Mouse (Mus musculus): Measurements from ENCODE around the gene Lman1l. TPM values are rescaled to one million over a fixed set of nuclear protein-coding genes. Genes with fewer than 3 reads are reported as not detected.

The Lman1l gene
- total RNA-seq (2021), result not detected

DNA sequence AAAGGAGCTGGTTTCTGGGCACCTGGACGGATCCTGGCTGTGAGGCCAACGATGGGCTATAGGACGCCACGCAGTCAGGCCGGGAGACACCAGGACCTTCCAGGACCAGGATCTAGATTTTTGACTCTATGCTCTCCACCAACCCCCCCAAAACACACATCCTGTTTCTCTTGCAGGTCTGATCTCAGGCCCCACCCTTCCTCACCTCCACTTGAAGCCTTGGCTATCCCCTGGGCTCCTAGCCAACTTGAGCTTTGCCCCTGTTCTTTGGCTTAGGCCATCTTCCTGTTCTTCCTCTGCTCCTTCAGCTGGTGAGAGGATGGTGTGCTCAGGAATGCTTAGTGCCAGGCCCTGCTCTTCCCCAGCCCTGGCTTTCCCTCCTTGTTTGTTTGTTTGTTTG, at the start of gene Lman1l:
Gene Lman1l (minus strand): TSS at position 101 of the 400 bp plus-strand sequence.
- no peak for DNase-seq (ENCODE audit: low spot score)
- intact Hi-C loops (cut with DNase I), result no loop called here

DNA sequence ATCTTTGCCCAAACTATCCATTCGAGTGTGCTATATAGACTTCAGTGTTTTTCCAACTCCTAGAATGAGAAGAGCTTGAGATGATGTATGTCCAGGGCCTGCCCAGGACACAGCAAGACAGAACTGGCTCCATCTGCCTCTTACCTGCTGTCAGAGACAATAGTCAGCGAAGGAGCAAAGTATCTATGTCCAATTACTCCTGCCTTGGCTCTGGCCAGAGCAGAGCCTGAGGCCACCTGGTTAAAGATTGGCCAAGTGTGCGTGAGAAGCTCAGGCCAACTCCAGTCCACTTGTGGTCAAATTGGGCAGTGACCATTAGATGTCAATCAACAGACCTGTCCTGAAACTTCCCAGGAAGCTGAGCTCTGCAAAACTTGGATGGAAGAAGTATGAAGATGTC, 49.0 kb upstream of the Lman1l start:
- intact Hi-C loops (cut with DNase I), result no loop called here
- no peak for DNase-seq (ENCODE audit: low spot score)

DNA sequence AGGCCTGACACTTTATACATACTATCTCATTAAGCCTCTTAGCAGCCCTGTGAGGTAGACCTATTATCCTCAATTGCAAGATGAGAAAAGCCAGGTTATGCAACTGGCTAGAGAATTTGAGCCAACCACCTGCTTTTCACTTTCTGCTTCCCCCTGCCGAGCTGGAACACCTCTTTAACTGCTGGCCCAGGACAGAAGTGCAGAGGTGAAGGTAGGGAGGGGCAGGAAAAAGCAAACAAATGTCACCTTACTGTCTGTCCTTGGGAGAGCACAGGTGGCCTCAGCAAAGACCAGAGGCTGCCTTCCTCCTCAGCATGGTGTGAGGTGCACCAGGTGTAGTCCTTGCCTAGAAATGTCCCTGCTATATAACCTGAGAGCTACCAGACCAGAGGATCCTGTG, 47.7 kb upstream of the Lman1l start:
- DNase-seq (ENCODE audit: low spot score), result no peak
- intact Hi-C loops (cut with DNase I), result no loop called here

DNA sequence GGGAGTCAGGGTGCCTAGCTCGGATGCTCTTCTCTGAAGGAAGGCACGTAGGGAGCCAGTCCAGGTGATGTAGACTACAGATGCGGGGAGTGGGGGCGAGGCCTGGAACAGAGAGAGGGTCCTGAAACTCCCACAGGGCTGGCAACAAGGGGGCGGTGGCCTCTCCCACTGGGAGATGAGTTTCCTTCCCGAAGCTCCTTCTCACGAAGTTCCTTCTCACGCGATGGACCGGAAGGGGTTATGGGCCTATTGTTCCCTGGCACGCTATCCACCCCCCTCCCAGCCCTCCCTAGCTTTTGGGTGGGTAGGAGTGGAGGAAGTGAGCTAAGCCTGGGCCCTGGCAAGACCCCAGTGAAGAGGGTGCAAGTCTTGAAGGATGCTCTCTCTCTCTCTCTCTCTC, 47.2 kb upstream of the Lman1l start:
- no peak for DNase-seq (ENCODE audit: low spot score)
- intact Hi-C loops (cut with DNase I), result no loop called here

DNA sequence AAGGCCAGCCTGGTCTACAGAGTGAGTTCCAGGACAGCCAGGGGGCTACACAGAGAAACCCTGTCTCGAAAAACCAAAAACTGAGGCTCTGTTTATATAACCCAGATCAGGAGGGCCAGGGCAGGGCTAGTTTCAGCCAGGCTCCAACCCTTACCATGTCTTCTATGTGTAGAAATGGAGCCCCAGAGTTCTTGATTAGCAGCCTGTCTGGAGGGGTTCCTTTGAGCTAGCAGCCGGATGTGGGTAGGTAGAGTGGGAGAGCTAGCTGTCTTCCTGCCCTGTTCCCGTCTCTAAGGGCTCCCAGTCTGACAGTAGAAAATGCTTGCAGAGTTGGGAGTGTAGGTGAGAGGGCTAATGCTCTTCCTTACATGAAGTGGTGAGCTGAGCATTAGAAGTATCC, 46.6 kb upstream of the Lman1l start:
- intact Hi-C loops (cut with DNase I), result no loop called here
- DNase-seq (ENCODE audit: low spot score), result no peak

DNA sequence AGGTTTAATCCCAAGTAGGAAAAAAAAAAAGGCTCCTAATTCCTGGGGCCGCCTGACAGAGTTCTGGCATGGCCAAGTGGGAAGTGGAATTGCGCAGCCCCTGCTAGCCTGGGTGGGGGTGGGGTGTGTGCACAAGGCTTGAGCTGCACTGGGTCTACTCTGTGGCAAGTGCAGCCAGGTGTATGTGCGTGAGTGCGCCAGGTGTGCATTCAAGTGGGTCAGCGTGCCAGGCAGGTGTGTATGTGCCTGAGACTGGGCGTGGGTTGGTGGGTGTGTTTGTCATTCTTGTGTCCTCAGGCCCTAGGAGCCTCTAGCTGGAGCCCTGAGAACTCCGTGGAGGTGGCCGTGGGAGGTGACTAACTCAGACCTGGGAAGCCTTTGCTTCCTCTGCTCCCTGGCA, 46.0 kb upstream of the Lman1l start:
- intact Hi-C loops (cut with DNase I), result no loop called here
- DNase-seq (ENCODE audit: low spot score), result no peak

DNA sequence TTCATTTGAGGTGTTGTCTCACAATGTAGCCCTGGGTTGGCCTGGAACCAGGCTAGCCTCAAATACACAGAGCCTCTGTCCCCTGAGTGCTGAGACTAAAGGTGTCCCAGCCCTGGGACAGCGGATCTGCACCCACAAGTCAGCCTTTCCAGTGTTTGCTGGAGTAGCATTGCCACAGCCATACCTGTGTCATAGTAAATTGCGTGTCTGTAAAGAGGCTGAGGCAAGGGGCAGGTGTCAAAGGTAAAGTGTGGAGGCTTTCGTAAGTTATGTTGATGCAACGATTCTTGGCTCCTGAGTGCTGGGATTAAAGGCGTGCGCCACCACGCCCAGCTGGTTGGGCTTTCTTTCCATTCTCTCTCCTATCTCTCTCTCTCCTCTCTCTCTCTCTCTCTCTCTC, 44.0 kb upstream of the Lman1l start:
- no peak for DNase-seq (ENCODE audit: low spot score)
- intact Hi-C loops (cut with DNase I), result loop anchor here (5.0 kb wide), 1 partner anchor 43 kb away; the partner anchor contains the start of gene Edc3

DNA sequence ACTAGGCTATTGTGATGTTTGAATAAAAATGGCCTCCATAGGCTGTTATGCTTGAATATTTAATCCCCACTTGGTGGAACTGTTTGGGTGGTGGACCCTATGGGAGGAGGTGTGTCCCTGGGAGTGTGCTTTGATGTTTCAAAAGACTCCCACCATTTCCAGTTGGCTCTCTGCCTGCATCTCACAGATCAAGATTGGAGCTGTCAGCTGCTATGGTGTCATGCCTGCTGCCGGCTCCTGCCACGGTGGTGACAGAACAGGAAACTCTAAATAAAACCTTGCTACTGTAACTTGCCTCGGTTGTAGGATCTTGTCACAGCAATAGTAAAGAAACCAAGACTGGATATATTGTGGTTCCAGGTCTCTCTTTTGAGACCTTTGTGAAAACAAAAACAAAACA, 41.0 kb upstream of the Lman1l start:
- no peak for DNase-seq (ENCODE audit: low spot score)
- intact Hi-C loops (cut with DNase I), result loop anchor here (5.0 kb wide), 1 partner anchor 46 kb away; the partner anchor contains the start of gene Edc3

DNA sequence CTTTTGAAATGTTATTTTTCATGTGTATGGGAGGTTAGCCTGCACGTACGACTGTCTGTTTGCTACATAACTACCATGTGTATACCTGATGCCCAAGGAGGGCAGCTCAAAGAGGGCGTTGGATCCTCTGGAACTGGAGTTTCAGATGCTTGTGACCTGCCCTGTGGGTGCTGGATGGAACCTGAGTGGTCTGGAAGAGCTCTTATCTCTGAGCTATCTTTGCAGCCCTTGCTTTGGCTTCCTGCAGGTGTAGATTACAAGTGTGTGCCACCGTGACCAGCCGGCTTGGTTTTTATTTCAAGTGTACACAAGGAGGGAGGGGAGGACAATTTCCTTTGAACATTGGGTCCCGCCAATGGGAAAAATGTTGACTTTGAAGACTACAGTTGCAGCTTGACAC, 39.9 kb upstream of the Lman1l start:
- intact Hi-C loops (cut with DNase I), result loop anchor here (5.0 kb wide), 1 partner anchor 47 kb away; the partner anchor contains the start of gene Edc3
- no peak for DNase-seq (ENCODE audit: low spot score)

DNA sequence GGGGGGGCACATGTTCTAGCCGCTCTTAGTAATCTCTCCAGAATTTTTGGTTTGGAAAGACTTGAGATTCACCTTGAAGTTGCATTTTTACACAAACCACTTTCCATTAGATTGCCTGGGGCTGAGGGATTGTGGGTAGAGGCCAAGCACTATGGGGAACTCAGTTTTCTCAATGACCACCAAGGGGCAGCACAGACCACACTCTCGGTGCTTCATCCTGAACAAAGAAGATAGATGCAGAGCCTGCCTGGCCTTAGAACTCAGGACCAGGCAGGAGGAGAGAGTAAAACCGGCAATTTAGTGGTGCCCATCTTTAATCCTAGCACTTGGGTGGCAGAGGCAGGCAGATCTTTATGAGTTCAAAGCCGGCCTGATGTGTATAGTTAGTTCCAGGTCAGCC, 39.2 kb upstream of the Lman1l start:
- intact Hi-C loops (cut with DNase I), result loop anchor here (1.0 to 5.0 kb wide), 4 partner anchors 48 to 339 kb away; partner anchors contain the start of genes Cox5a and Edc3
- DNase-seq (ENCODE audit: low spot score), result peak; percentile 55

DNA sequence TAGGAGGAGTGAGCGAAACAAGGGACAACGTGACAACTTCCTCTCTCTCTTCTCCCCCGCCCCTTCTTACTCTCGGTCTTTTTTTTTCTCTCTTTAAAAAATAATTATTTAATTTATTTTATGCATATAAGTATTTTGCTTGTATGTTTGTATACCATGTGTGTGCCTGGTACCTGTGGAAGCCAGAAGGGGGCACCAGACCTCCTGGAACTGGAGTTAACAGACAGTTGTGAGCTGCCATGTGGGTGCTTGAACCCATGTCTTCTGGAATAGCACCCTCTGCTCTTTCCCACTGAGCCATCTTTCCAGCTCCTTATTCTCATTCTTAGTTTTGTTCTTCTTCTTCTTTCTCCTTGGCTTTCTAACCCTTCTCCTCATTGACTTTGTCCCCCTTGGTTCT, 38.4 kb upstream of the Lman1l start:
- intact Hi-C loops (cut with DNase I), result loop anchor here (1.0 to 5.0 kb wide), 3 partner anchors 85 to 340 kb away; partner anchors contain the start of gene Cox5a

DNA sequence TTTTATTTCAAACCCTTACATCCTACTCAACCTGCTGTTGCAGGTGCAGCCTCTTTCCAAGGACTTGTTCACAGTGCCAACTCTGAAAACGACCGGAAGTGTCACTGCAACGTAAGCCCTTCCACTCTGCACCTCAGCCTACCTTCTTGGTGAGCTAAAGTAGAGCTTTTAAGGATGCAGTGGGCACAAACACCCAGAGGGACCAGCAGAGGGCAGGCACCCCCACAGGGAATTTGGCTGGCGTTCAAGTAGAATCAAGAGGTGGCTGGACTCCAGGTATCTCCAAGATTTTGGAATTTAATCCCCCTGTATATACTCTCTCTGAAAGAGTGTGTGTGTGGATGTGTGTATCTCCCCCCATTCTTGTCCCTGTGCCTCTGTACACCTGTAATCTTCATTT, 37.3 kb upstream of the Lman1l start:
- intact Hi-C loops (cut with DNase I), result loop anchor here (2.0 to 5.0 kb wide), 3 partner anchors 136 to 341 kb away; partner anchors contain the start of gene Cox5a
- no peak for DNase-seq (ENCODE audit: low spot score)

More for the DNA sequence above, 38.4 kb upstream of the Lman1l start:
- DNase-seq (ENCODE audit: low spot score), result no peak

DNA sequence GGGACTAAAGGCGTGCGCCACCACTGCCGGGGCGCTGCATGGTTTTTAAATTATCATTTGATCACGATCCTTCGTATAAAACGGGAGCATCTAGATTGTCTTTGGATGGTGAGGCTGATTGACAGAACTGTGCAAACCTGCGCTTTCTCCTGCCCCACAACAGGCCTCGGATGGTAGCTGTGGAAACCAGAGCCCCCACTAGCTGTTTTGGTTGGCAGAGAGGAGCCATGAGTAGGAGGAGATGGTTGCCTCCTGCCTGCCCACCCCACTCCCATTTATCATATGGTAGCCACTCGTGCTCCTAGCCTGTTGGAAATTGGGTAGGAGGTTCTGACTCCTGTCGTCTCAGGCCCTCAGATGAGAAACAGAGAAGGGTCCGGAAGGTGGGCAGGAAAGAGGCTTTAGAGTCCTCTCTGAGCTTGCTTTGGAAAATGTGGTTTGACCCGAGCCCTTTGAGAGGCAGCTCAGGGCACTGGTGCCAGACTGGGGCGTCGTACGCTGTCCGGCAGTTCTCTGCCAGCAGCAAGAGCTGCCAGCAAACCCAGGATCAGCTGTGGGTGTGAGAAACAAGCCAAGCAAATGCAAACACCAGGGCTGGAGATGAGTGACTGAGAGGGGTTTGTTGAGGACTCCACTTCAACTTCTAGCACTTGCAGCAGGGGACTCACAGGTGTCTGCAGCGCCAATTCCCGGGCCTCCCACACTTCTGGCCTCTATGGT, 36.2 kb upstream of the Lman1l start:
- intact Hi-C loops (cut with DNase I), result loop anchor here (2.0 to 5.0 kb wide), 2 partner anchors 134 to 170 kb away; partner anchors contain the start of gene Cox5a
- no peak for DNase-seq (ENCODE audit: low spot score)

DNA sequence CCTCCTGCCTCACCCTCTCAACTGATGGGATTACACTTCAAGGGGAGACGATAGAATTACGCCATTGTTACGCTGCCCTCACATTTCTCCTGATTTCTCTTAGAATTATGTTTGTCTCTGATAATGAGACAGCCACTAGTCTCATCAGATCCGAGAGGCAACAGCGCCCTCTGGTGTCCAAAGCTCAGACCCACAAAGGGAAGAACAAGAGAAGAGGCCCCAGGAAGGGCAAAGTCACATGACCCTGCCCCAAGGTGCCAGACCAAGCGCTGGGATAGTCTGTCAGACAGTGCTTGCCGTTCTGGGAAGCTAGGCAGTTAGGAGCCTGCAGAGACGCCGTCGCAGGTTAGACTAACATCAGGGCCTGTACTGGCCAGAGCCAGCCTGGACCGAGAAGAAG, 35.2 kb upstream of the Lman1l start:
- intact Hi-C loops (cut with DNase I), result loop anchor here (1.0 to 5.0 kb wide), 4 partner anchors 26 to 169 kb away; partner anchors contain the start of gene Cox5a
- peak; percentile 77 for DNase-seq (ENCODE audit: low spot score)

DNA sequence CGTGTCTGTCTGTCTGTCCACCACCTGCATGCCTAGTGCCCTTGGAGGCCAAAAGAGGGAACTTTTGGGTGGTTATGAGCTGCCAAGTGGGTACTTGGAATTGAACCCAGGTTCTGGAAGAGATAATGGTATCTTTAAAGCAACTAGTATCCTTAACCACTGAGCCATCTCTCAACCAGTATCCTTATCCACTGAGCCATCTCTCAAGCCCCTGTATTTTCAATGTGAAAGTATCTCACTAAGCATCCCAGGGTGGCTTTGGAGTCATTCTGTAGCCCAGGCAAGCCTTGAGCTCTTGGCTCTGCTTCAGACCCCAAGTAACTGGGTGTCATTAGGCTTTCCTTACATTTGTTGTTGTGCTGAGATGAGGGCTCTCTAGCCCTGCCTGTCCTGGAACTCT, 34.4 kb upstream of the Lman1l start:
- intact Hi-C loops (cut with DNase I), result loop anchor here (1.0 to 5.0 kb wide), 3 partner anchors 26 to 133 kb away; partner anchors contain the start of gene Cox5a
- no peak for DNase-seq (ENCODE audit: low spot score)

DNA sequence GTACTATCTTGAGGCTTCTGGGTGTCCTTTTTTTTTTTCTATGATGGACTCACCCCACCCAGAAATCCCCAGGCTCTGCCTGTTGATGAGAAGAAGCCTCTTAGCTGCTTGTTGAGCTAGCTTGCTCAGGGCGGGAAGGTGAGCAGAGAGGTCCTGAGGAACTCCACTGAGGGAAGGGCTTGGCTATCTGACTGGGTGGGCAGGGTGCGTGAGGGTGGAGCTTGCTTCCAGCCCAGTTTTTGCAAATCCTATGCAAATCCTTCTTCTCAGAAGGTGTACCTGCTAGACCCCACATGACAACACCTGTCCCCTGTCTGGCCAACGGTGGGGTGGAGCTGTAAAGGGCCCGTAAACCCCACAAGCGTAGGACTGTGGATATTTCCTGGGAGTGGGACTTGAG, 32.7 kb upstream of the Lman1l start, which contains the start of gene Csk:
Gene Csk (minus strand): TSS at position 349 of the 400 bp plus-strand sequence.
- intact Hi-C loops (cut with DNase I), result no loop called here
- no peak for DNase-seq (ENCODE audit: low spot score)

DNA sequence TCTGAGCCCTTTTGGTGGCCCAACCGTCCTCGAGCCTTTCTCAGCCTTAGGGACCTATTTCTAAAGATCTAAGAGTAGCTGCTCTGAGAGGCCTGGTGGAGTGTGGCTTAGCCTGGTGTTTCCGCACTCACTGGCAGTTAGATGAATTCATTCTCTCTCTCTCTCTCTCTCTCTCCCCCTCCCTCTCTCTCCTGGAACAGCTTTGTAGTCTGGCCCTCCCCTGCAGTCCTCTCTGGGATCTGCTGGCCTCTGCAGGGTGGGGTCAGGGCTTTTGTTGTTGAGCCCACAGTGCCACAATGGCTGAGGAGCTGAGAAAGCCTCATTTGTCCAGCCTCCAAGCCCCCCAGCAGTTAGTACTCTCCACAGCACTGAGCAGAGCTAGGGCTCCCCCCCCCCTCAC, 32.3 kb upstream of the Lman1l start:
- intact Hi-C loops (cut with DNase I), result no loop called here
- DNase-seq (ENCODE audit: low spot score), result no peak

DNA sequence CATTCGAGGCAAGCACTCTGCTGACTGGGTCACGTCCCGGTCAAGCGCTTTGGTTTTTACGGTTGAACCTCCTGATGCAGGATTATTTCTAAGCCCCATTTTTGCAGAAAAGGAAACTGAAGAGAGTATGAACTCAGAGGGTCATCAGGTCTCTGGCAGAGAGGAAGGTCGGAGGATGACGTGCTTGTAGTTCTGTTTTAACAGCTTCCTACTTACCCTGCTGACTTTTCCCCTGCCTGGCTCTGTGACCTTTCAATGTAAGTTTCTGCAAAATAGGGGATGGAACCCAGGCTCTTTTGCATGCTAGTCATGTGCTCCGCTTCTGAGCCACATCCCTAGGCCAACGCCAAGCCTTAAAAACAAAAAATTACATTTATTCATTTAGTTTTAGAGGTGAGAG, 31.8 kb upstream of the Lman1l start:
- no peak for DNase-seq (ENCODE audit: low spot score)
- intact Hi-C loops (cut with DNase I), result no loop called here

DNA sequence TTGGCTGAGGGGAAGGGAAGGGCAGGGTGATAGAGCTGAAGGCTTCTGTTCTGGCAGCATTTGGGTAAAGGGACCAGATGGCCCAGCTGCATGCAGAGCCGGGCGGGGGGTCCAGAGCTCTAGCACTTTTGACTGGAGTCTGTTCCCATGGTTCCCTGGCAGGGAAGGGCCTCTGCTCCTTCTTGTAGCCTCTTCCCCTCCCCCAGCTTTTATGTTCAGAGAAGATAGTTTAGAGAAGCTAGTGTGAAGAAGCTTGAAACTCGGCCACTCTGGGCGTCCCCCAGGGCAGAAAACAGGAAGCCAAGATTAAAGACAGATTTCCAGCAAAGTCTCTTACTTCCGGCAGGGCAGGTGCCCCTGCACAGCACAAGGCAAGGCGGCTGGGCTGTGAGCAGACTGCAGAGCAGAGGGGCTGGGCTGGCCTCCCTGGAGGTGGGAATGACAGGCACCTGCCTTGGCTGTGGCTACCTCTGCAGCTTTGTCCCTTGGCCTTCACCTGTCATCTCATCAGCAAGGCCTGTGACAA, 30.3 kb upstream of the Lman1l start:
- no peak for DNase-seq (ENCODE audit: low spot score)
- intact Hi-C loops (cut with DNase I), result no loop called here

DNA sequence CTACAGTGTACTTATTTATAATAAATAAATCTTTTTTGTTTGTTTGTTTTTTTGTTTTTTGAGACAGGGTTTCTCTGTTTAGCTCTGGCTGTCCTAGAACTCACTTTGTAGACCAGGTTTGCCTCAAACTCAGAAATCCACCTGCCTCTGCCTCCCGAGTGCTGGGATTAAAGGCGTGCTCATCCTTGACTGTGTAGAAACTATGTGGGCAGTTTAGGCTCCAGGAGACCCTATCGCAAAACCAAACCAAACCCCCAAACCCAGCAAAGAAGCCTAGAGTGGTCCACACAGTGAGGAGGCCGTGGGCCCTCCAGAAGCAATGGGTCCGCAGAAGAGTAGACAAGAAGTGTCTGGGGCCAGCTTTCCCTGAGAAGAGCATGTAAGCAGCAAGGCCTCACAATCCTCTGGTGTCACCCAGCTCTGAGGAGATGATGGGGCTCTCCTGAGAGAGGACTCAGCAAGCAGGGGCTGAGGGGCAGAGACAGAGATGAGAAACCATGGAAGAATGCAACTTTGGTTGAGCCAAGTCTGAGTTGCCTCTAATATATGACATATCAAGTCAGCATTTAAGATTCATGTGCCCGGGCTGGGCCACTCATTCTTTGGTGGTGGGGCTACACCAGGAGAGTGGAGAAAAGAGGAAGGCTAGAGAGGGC, 29.7 kb upstream of the Lman1l start:
- intact Hi-C loops (cut with DNase I), result no loop called here

More for the DNA sequence above, 29.7 kb upstream of the Lman1l start:
- no peak for DNase-seq (ENCODE audit: low spot score)
